Mouse (Mus musculus) limb, embryonic 12.5 days (tissue): ENCODE data around the gene Gm4894. TPM values are rescaled to one million over a fixed set of nuclear protein-coding genes. Genes with fewer than 3 reads are reported as not detected.
A peak's percentile ranks its signal among the peaks of the same experiment; 100 is the strongest.

Source experiments
- ATAC-seq: fragments of 200-750 bp; cut with Nextera tagmentation; 2 replicates; pipeline ENCODE4 v1.8.0; 2017; ENCODE audit warnings: low read depth, moderate TSS enrichment; ENCODE audit not compliant: insufficient number of reproducible peaks, insufficient read depth, low FRiP score, low TSS enrichment
- H3K27ac ChIP-seq: fragments of 300-500 bp; sonication (generic); 2 replicates; pipeline ENCODE4 v1.5.1; 2016; ENCODE audit warnings: mild to moderate bottlenecking, moderate library complexity
- H3K27me3 ChIP-seq: fragments of 300-500 bp; sonication (generic); 2 replicates; pipeline ENCODE4 v1.6.1; 2016; ENCODE audit warnings: mild to moderate bottlenecking, moderate library complexity
- H3K36me3 ChIP-seq: fragments of 300-500 bp; sonication (generic); 2 replicates; pipeline ENCODE4 v1.6.1; 2016; ENCODE audit warnings: mild to moderate bottlenecking, moderate library complexity
- H3K4me1 ChIP-seq: fragments of 300-500 bp; sonication (generic); replicated peaks from 2 replicates; pipeline ENCODE4 v1.6.1; 2016
- H3K4me2 ChIP-seq: fragments of 300-500 bp; sonication (generic); 2 replicates; pipeline ENCODE4 v1.6.1; 2016; ENCODE audit warnings: mild to moderate bottlenecking, moderate library complexity
- H3K4me3 ChIP-seq: fragments of 300-500 bp; sonication (generic); replicated peaks from 2 replicates; pipeline ENCODE4 v1.5.1; 2016; ENCODE audit warnings: mild to moderate bottlenecking
- H3K9ac ChIP-seq: fragments of 300-500 bp; sonication (generic); replicated peaks from 2 replicates; pipeline ENCODE4 v1.6.1; 2016; ENCODE audit warnings: mild to moderate bottlenecking, moderate library complexity
- H3K9me3 ChIP-seq: fragments of 300-500 bp; sonication (generic); 2 replicates; pipeline ENCODE4 v1.6.1; 2016; ENCODE audit warnings: mild to moderate bottlenecking, moderate library complexity
- WGBS: fragments of 180-500 bp; shearing (Covaris S2); methylation state at CpG from one replicate; pipeline ENCODE4 v1.1.7; 2016; 5-methylcytosine and 5-hydroxymethylcytosine counted together
- polyA plus RNA-seq: library from polyadenylated mRNA; unstranded; fragments of >200 nt; fragmentation: Nextera tagmentation; extraction: Ambion mirVana; gene quantifications from 2 replicates; pipeline ENCODE4 v1.2.1, GENCODE M21; 2016

Gm4894 gene
- polyA plus RNA-seq: not detected in 2 replicates

DNA sequence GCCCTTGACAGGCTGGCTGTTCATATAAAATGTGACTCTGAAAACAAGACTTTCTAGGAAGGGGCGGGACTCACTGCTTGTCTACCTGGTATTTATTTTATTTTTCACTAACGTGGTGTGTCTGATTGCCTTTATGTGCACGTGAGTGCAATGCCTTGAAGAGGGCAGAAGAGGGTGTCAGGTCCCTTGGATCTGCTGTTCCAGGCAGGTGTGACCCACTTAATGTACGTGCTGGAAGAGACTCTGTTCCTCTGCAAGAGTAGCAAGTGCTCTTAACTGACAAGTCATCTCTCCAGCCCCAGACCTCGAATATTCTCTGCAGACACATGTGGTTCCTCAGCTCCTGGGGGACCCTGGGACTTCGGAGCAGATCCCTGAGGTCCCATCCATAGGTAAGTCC lies at the start of gene Gm4894:
TSS of gene Gm4894 (plus strand) at position 301 of the 400 bp plus-strand sequence.
- H3K4me3 ChIP-seq: no peak within 1 kb of the TSS
- no peak within 1 kb of the TSS for H3K4me2 ChIP-seq
- H3K9ac ChIP-seq: no peak within 1 kb of the TSS
- H3K9me3 ChIP-seq: no peaks in the 10 kb centered on the region
- no peaks in the 10 kb centered on the region for H3K27me3 ChIP-seq
- H3K36me3 ChIP-seq: no peaks in the 10 kb centered on the region
- WGBS: 72% methylated on average over 6 of the region's 6 CpGs
- no peak within 1 kb of the TSS for H3K27ac ChIP-seq
- H3K4me1 ChIP-seq: no peaks in the 10 kb centered on the region
- ATAC-seq: no peak

GRCm38 (mm10) chr9:49206331-49206730 lies 44.0 kb upstream of the Gm4894 start:
- Histone ChIP-seq H3K27ac (0 out of 2 replicates have a peak overlapping the region, but pooled peaks have one; percentile 20), H3K9ac (no peak overlapping the region; the same call in 1 of the 2 replicates), H3K4me2 (peak overlapping the region; percentile 52), H3K36me3 (no peaks in the 10 kb centered on the region), H3K4me3 (peak overlapping the region; percentile 15; the same call in 1 of the 2 replicates), H3K4me1 (peaks cover 32% of the 10 kb centered on the region), H3K9me3 (no peaks in the 10 kb centered on the region), H3K27me3 (peaks cover under 1% of the 10 kb centered on the region)
- peak; percentile 37; the same call in 1 of the 2 replicates for ATAC-seq
- 11% methylated on average over 15 of the region's 15 CpGs for WGBS

DNA sequence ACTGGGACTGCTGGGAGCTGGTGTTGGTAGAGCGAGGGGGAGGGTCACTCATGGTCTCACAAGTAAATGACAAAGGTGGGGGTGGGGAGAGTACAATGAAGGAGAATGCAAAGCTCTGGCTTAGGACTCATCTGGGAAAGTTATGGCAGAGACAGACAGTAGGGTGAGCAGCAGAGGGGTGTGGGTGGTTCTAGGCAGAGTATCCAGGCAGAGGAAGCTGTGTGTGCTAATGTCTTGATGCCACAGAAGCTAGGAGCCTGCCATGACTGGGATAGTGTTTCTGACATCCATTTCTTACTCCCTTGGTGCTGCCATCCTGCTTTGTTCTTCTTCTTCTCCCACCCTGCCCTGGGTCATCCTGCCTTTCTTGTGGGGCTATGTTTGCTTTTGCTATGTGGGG lies 38.8 kb upstream of the Gm4894 start:
- 31% methylated on average over 1 of the region's 1 CpGs for WGBS
- Histone ChIP-seq H3K9me3 (no peaks in the 10 kb centered on the region), H3K36me3 (no peaks in the 10 kb centered on the region), H3K27me3 (peaks cover 3% of the 10 kb centered on the region), H3K27ac (no peak overlapping the region), H3K4me2 (no peak overlapping the region), H3K9ac (no peak overlapping the region), H3K4me3 (no peak overlapping the region), H3K4me1 (peaks cover 26% of the 10 kb centered on the region)
- ATAC-seq: no peak

DNA sequence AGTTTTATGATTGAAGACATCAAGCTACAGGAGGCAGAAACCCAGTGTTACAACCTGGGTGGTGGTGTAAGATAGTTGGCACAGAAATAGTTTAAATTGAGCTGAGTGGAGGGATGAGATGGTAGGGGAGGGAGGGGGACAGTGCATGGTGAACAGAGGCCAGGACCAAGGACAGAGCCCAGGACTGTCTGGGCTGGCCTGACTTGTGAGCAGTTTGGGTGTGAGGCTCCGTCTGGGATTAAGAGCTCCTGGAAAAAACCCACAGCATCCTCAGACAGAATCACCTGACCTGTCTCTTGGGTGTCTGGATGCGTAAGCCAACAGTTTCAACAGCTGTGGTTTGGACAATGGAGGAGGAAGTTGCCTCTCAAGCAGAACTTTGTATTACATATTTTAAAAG lies 35.6 kb upstream of the Gm4894 start:
- Histone ChIP-seq H3K4me3 (no peak overlapping the region), H3K4me1 (peaks cover 19% of the 10 kb centered on the region), H3K36me3 (no peaks in the 10 kb centered on the region), H3K9ac (no peak overlapping the region), H3K27ac (no peak overlapping the region), H3K4me2 (no peak overlapping the region), H3K9me3 (no peaks in the 10 kb centered on the region), H3K27me3 (peaks cover 3% of the 10 kb centered on the region; the same call in 1 of the 2 replicates)
- no peak for ATAC-seq
- 34% methylated on average over 2 of the region's 2 CpGs for WGBS

DNA sequence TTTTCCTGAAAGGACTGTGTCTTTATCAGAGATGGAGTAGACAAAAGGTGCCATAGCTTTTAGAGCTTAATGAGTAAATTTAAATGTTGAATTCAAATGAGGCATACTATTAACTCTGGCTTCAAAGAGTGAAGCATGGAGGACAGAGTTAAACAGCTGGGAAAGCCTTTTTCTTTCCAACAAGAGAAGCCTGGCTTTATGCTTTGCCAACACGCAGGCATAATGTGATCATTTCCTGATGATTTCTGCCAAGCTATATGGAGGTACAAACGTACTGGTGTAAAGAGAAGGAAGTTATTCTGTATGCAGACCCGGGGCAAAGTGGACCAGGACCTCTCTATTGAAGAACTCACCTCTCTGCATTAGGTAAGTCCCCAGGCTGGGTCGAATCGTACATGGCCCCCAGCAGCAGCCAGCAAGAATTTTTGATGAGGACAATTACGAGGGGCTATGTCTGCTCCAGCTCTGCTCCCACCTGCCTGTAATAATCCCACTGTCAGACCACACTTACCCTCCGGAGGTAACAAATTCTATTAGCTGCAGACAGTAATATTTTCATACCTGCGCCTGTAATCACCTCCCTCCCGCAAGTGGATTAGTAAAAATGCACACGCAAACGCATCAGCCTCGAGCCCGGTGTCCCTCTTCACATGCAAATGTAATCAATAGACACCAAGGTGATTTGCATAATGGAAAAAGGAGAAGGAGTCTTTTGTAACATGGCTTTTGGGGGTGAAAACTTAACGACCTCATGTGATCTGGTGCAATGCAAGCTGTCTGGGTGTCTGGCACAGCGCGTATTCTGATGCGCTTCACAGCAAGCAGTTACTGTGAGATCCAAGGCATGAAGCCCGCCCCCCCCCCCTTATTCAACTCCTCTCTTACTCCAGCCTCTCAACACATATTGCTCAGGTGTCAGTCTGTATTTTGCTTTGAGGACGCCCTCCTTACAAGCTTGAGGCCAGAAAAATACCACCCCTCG lies 32.4 kb upstream of the Gm4894 start:
- Histone ChIP-seq H3K36me3 (no peaks in the 10 kb centered on the region), H3K9me3 (no peaks in the 10 kb centered on the region), H3K4me1 (peaks cover 19% of the 10 kb centered on the region), H3K9ac (no peak overlapping the region), H3K4me2 (no peak overlapping the region), H3K4me3 (no peak overlapping the region), H3K27ac (no peak overlapping the region), H3K27me3 (no peaks in the 10 kb centered on the region)
- WGBS: 72% methylated on average over 20 of the region's 20 CpGs
- ATAC-seq: no peak

GRCm38 (mm10) chr9:49224488-49224887 lies 25.8 kb upstream of the Gm4894 start:
- Histone ChIP-seq H3K27me3 (no peaks in the 10 kb centered on the region), H3K4me3 (no peak overlapping the region), H3K36me3 (no peaks in the 10 kb centered on the region), H3K4me2 (no peak overlapping the region; the same call in 1 of the 2 replicates), H3K9ac (no peak overlapping the region), H3K9me3 (no peaks in the 10 kb centered on the region), H3K4me1 (peaks cover 15% of the 10 kb centered on the region), H3K27ac (no peak overlapping the region)
- 23% methylated on average over 10 of the region's 10 CpGs for WGBS
- ATAC-seq: no peak

GRCm38 (mm10) chr9:49227442-49227841 lies 22.9 kb upstream of the Gm4894 start:
- Histone ChIP-seq H3K4me1 (0 out of 2 replicates have a peak, but pooled peaks cover 4% of the 10 kb centered on the region), H3K4me3 (no peak overlapping the region), H3K36me3 (no peaks in the 10 kb centered on the region), H3K4me2 (no peak overlapping the region), H3K27me3 (no peaks in the 10 kb centered on the region), H3K27ac (no peak overlapping the region), H3K9ac (no peak overlapping the region), H3K9me3 (no peaks in the 10 kb centered on the region)
- WGBS: 80% methylated on average over 9 of the region's 9 CpGs
- ATAC-seq: no peak

- Histone ChIP-seq H3K4me1 (0 out of 2 replicates have a peak, but pooled peaks cover 4% of the 10 kb centered on the region), H3K9ac (no peak overlapping the region), H3K9me3 (no peaks in the 10 kb centered on the region), H3K4me2 (no peak overlapping the region), H3K4me3 (no peak overlapping the region), H3K36me3 (no peaks in the 10 kb centered on the region), H3K27me3 (no peaks in the 10 kb centered on the region), H3K27ac (no peak overlapping the region)
- WGBS: 80% methylated on average over 2 of the region's 2 CpGs
- ATAC-seq: no peak
Observed at GRCm38 (mm10) chr9:49229054-49229453, 21.3 kb upstream of the Gm4894 start.

DNA sequence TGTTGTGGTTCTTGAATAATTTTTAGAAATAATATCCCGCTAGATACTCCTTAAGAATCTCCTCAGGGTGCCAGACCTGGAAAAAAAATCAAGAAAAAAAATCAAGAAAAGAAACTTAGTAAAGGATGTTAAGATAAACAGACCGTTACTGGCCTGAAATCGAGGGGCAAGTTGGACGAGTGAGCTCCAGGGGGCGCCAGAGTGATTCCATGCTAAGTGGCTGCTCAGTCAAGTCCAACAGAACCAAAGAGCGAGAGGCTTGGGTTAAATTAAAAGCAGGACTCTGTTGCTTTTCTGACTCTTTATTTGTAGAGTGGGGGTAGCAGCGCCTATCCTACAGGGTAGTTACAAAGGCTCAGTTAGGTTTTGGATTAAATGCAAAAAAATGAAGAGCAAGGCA lies 3.5 kb upstream of the Gm4894 start:
- no peak overlapping the region for H3K9ac ChIP-seq
- no peaks in the 10 kb centered on the region for H3K36me3 ChIP-seq
- no peak for ATAC-seq
- no peak overlapping the region for H3K4me2 ChIP-seq
- no peak overlapping the region for H3K27ac ChIP-seq
- H3K4me1 ChIP-seq: no peaks in the 10 kb centered on the region
- 32% methylated on average over 7 of the region's 7 CpGs for WGBS
- no peaks in the 10 kb centered on the region for H3K27me3 ChIP-seq
- H3K9me3 ChIP-seq: no peaks in the 10 kb centered on the region
- no peak overlapping the region for H3K4me3 ChIP-seq

- H3K4me1 ChIP-seq: peaks cover 4% of the 10 kb centered on the region; the same call in 1 of the 2 replicates
- no peak overlapping the region for H3K9ac ChIP-seq
- WGBS: 67% methylated on average over 7 of the region's 7 CpGs
- H3K36me3 ChIP-seq: no peaks in the 10 kb centered on the region
- no peak for ATAC-seq
- no peak overlapping the region for H3K27ac ChIP-seq
- H3K9me3 ChIP-seq: 0 out of 2 replicates have a peak, but pooled peaks cover 4% of the 10 kb centered on the region
- no peaks in the 10 kb centered on the region for H3K27me3 ChIP-seq
- H3K4me2 ChIP-seq: no peak overlapping the region
- H3K4me3 ChIP-seq: no peak overlapping the region
Observed at GRCm38 (mm10) chr9:49268949-49269348, 18.6 kb downstream of the Gm4894 start.

- H3K9me3 ChIP-seq: 0 out of 2 replicates have a peak, but pooled peaks cover 4% of the 10 kb centered on the region
Observed at GRCm38 (mm10) chr9:49273566-49273965, 23.2 kb downstream of the Gm4894 start.

More at GRCm38 (mm10) chr9:49273566-49273965, 23.2 kb downstream of the Gm4894 start:
- no peak overlapping the region for H3K27ac ChIP-seq
- ATAC-seq: no peak
- H3K4me3 ChIP-seq: no peak overlapping the region
- no peak overlapping the region for H3K4me2 ChIP-seq
- no peaks in the 10 kb centered on the region for H3K27me3 ChIP-seq
- H3K9ac ChIP-seq: no peak overlapping the region
- 0 out of 2 replicates have a peak, but pooled peaks cover 4% of the 10 kb centered on the region for H3K4me1 ChIP-seq
- WGBS: 80% methylated on average over 7 of the region's 7 CpGs
- no peaks in the 10 kb centered on the region for H3K36me3 ChIP-seq
